Mouse (Mus musculus) bone marrow macrophage, adult 2 months (primary cell): ENCODE data around the gene Pdxk.

Experiments
- CTCF ChIP-seq: IDR thresholded peaks from 2 replicates; pipeline ENCODE4 v1.5.1; 2012; ENCODE audit warnings: low read depth, mild to moderate bottlenecking, low read length, moderate library complexity
- POLR2A ChIP-seq: IDR thresholded peaks from 2 replicates; pipeline ENCODE4 v1.6.1; 2012; ENCODE audit warnings: mild to moderate bottlenecking, low read depth, low read length, borderline replicate concordance

DNA sequence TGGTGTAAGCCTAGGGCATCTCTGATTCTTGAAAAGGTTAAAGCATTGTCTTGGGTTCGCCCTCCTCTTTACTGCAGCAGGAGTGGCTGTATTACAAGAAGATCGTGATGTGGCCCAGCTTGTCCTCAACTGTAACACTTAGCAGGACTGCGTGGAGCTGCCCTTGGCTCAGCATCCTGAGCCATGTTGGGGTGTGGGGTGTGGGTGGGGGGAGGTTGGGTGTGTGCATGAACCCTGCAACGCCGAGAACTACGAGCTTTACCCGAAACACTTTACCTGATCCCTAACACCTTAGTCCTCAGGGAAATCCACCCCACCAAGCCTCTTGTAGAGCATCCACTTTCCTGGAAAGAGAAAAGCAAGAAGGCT, 51.6 kb downstream of the Pdxk start:
- TF ChIP-seq CTCF = no peak; the same call in 1 of the 2 replicates
- no peak for TF ChIP-seq POLR2A
